Mouse (Mus musculus) embryonic facial prominence, embryonic 15.5 days (tissue): ENCODE measurements around the gene Kif19a. TPM values are rescaled to one million over a fixed set of nuclear protein-coding genes. Genes with fewer than 3 reads are reported as not detected.
A peak's percentile ranks its signal among the peaks of the same experiment; 100 is the strongest.

Source experiments
- ATAC-seq: fragments of 200-750 bp; cut with Nextera tagmentation; 2 replicates; pipeline ENCODE4 v1.8.0; 2017; ENCODE audit warnings: low read depth, moderate TSS enrichment; ENCODE audit not compliant: insufficient number of reproducible peaks, low FRiP score, low TSS enrichment
- H3K27ac ChIP-seq: fragments of 300-500 bp; sonication (generic); replicated peaks from 2 replicates; pipeline ENCODE4 v1.5.1; 2015; ENCODE audit warnings: mild to moderate bottlenecking, inconsistent platforms
- H3K27me3 ChIP-seq: fragments of 300-500 bp; sonication (generic); 2 replicates; pipeline ENCODE4 v1.6.1; 2015; ENCODE audit warnings: inconsistent platforms
- H3K36me3 ChIP-seq: fragments of 300-500 bp; sonication (generic); 2 replicates; pipeline ENCODE4 v1.6.1; 2015; ENCODE audit warnings: mild to moderate bottlenecking, inconsistent platforms
- H3K4me1 ChIP-seq: fragments of 300-500 bp; sonication (generic); 2 replicates; pipeline ENCODE4 v1.6.1; 2015; ENCODE audit warnings: inconsistent platforms
- H3K4me2 ChIP-seq: fragments of 300-500 bp; sonication (generic); replicated peaks from 2 replicates; pipeline ENCODE4 v1.6.1; 2015; ENCODE audit warnings: mild to moderate bottlenecking, inconsistent platforms
- H3K4me3 ChIP-seq: fragments of 300-500 bp; sonication (generic); replicated peaks from 2 replicates; pipeline ENCODE4 v1.5.1; 2015; ENCODE audit warnings: mild to moderate bottlenecking, inconsistent platforms
- H3K9ac ChIP-seq: fragments of 300-500 bp; sonication (generic); 2 replicates; pipeline ENCODE4 v1.6.1; 2015; ENCODE audit warnings: inconsistent platforms
- H3K9me3 ChIP-seq: fragments of 300-500 bp; sonication (generic); replicated peaks from 2 replicates; pipeline ENCODE4 v1.6.1; 2016; ENCODE audit warnings: inconsistent platforms
- WGBS: fragments of 180-500 bp; shearing (Covaris S2); methylation state at CpG from one replicate; pipeline ENCODE4 v1.1.7; 2015; 5-methylcytosine and 5-hydroxymethylcytosine counted together
- polyA plus RNA-seq: library from polyadenylated mRNA; unstranded; fragments of >200 nt; fragmentation: Nextera tagmentation; extraction: Ambion mirVana; gene quantifications from 2 replicates; pipeline ENCODE4 v1.2.1, GENCODE M21; 2015

Gene Kif19a
- 1.7 and 3.2 TPM in 2 replicates for polyA plus RNA-seq

DNA sequence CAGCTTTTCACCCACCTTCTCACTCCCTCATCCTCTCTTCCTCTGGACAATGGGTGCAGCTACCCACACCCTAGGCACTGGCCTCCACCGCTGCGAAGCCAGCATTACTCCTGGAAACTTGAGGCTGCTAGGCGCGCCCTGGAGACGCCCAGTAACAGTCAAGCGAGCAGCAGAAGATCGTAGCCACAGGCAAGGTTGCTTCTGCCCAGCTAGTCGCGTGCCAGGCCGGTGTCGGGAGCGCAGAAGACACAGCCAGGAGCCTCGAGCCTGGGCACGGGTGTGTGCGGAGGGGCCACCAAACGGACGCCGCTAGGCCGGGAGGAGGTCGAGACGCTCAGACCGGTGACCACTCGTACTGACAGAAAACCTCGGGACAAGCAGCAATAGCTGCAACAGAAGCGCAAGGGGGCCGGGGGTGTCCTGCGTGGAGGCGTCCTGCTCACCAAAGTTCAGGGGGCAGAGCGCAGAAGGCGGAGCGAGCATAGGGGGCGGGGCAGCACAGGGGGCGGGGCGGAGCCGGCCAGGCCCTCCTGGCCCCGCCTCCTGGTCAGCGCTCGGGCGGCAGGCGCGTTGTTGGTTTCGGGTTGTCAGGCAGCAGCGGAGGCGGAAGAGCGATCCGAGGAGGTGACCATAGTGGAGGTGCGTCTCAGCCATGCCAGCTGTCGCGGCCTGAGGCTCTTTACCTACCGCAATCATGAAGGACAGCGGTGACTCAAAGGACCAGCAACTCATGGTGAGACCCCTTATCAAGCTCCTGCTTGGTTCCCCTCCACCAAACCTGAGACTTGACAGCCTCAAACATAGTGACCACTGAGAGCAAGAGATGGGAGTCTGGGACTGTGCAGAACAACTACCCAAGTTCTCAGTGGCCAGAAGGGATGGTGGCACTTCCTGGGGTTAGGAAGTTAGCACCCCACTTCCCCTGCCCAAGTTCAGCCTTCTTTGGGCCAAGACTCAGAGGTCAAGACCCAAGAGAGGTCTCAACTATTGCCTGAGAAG is at the start of gene Kif19a:
Kif19a (plus strand) TSS at position 569 of the 999 bp plus-strand sequence.
- peak; percentile 37; the same call in 1 of the 2 replicates for ATAC-seq
- H3K4me1 ChIP-seq: peaks cover 17% of the 10 kb centered on the region
- WGBS: 2% methylated on average over 46 of the region's 51 CpGs

GRCm38 (mm10) chr11:114715531-114715930 is 49.7 kb upstream of the Kif19a start:
- Histone ChIP-seq H3K9ac (no peak overlapping the region), H3K4me2 (no peak overlapping the region)
- WGBS: 69% methylated on average over 7 of the region's 7 CpGs

More for the DNA sequence above, at the start of gene Kif19a:
- Histone ChIP-seq H3K4me2 (peak within 1 kb of the TSS; percentile 84), H3K27me3 (peaks cover 22% of the 10 kb centered on the region), H3K9me3 (no peaks in the 10 kb centered on the region), H3K9ac (no peak within 1 kb of the TSS), H3K27ac (no peak within 1 kb of the TSS), H3K36me3 (no peaks in the 10 kb centered on the region), H3K4me3 (peak within 1 kb of the TSS; percentile 50)

GRCm38 (mm10) chr11:114720535-114720934 is 44.7 kb upstream of the Kif19a start:
- no peak for ATAC-seq
- H3K36me3 ChIP-seq: no peaks in the 10 kb centered on the region
- H3K27ac ChIP-seq: no peak overlapping the region
- no peak overlapping the region for H3K9ac ChIP-seq
- peaks cover 22% of the 10 kb centered on the region for H3K4me1 ChIP-seq
- 92% methylated on average over 10 of the region's 10 CpGs for WGBS
- H3K4me3 ChIP-seq: no peak overlapping the region
- H3K9me3 ChIP-seq: no peaks in the 10 kb centered on the region
- no peak overlapping the region for H3K4me2 ChIP-seq
- H3K27me3 ChIP-seq: no peaks in the 10 kb centered on the region

More at GRCm38 (mm10) chr11:114715531-114715930, 49.7 kb upstream of the Kif19a start:
- Histone ChIP-seq H3K4me1 (no peaks in the 10 kb centered on the region), H3K9me3 (no peaks in the 10 kb centered on the region), H3K27me3 (no peaks in the 10 kb centered on the region), H3K4me3 (no peak overlapping the region), H3K27ac (no peak overlapping the region), H3K36me3 (peaks cover 13% of the 10 kb centered on the region)
- ATAC-seq: no peak

DNA sequence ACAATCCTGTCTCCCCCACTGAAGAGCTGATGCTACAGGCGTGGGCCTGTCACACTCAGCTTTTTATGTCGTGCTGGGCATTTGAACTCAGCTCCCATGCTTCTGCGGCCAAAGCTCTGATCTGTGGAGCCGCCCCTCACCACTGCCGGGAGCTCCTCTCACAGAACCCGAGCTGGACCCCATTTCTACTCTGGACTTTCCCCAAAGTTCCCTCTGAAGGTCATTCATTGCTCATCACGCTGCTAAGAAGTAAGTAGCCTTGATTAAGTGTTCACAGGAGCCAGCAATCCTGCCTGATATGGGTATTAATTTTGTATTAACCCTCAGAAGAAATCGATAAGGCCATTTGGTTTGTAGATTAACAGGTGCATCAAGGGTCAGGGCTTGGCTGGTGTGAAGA is 42.8 kb upstream of the Kif19a start:
- Histone ChIP-seq H3K9ac (no peak overlapping the region), H3K36me3 (no peaks in the 10 kb centered on the region), H3K27ac (no peak overlapping the region), H3K4me3 (no peak overlapping the region), H3K4me1 (peaks cover 33% of the 10 kb centered on the region), H3K4me2 (no peak overlapping the region), H3K27me3 (no peaks in the 10 kb centered on the region), H3K9me3 (no peaks in the 10 kb centered on the region)
- 84% methylated on average over 8 of the region's 8 CpGs for WGBS
- no peak for ATAC-seq

DNA sequence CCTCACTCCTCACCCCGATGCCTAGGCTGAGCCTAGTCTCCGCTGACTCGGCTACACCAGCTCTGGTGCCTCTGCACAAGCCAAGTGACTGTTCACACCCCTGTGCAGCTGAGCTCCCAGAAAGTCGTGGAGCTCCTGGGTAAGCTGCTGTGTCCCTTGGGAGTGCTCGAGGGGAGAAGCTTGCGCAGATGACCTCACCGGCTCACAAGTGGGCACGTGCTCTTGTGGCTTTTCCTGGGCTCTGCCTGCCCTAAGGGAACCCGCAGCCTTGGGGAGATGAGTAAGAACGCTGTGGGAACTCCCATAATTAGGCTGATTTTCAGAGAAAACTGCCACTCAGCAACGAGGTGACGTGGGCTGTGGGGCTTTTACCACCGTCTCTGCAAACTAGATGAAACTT is 42.2 kb upstream of the Kif19a start:
- H3K9me3 ChIP-seq: no peaks in the 10 kb centered on the region
- H3K27ac ChIP-seq: no peak overlapping the region
- H3K4me2 ChIP-seq: no peak overlapping the region
- whole genome bisulfite sequencing: 53% methylated on average over 13 of the region's 13 CpGs
- H3K4me1 ChIP-seq: peaks cover 37% of the 10 kb centered on the region
- no peaks in the 10 kb centered on the region for H3K36me3 ChIP-seq
- no peak overlapping the region for H3K4me3 ChIP-seq
- no peak for ATAC-seq
- no peak overlapping the region for H3K9ac ChIP-seq
- H3K27me3 ChIP-seq: no peaks in the 10 kb centered on the region

DNA sequence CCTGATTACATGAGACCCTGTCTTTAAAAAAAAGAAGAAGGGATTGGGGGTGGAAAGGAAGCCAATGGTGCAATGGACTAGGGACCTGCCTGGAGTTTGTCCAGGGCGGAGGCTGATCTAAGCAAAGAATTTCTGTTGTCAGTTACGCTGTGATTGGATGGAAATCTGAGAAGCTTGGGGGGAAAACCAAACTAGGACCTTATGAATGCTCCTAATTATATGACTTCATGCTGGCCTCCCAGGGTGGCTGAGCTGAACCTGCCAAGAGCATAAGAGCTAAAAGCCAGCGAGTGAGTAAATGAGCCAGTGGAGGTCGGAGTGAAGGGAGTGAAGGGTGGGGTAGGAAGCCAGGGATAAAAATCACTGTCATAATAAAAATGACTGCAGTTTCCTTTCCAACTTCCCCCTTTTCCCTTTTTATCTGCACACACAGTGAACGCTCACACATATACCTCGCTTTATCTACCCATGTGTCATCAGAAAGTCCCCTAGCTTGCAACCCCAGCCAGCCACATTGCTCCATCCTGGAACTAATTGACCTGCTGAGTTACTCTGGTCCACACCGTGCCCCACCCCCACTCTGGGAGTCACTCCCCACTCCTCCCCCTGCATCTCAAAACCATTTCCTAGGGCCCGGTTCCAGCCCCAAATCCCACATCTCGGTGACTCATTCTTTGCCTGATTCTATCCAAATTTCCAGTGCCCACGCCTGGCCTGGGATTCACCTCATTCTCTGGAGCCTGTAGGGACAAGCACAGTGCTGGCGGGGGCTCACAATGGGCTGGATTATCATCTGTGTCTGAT is 40.2 kb upstream of the Kif19a start:
- H3K9ac ChIP-seq: no peak overlapping the region
- no peak overlapping the region for H3K4me2 ChIP-seq
- peaks cover 43% of the 10 kb centered on the region for H3K4me1 ChIP-seq
- H3K9me3 ChIP-seq: no peaks in the 10 kb centered on the region
- H3K27ac ChIP-seq: peak overlapping the region; percentile 76
- WGBS: 24% methylated on average over 11 of the region's 11 CpGs
- H3K27me3 ChIP-seq: 0 out of 2 replicates have a peak, but pooled peaks cover 3% of the 10 kb centered on the region
- peak; percentile 72 for ATAC-seq
- no peak overlapping the region for H3K4me3 ChIP-seq
- H3K36me3 ChIP-seq: no peaks in the 10 kb centered on the region

DNA sequence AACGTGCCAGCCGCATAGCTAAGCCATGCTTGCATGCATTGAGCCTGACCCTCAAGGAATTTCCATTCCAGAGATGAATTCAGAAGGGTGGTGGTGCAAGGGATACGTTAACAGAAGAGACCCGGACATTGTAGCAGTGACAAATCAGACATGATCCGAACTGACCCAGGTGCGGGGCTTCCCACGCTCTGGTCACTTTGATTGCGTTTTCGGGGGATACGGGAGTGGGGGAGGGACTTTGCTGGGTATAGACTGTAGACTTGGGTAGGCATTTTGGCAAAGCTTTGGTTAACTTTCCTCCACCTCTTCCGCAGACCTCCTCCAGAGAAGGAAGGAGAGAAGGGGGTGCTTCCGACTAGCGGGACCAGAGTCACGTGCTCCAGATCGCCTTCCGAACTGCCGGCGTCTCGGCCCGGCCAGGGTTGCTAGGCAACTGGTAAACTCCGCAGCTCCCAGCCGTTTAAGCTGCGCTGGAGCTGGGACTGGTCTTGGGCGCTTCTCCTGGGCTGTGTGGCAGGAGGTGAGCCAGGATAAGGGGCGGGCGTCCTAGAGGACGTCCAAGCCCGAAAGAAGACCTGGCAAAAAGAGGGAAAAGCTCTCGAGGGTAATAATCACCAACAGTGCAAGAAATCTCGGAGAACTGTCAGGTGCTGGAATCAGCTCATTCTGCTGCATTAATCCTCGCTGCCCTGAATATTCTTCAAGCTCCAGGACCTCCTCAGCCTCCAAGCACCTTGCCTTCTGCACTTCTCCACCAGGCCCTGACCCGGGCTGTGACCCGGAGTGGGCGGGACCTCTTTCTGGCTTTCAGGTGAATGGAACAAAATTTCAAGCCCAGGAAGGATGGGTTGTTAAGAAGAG is 38.0 kb upstream of the Kif19a start, which contains the start of gene Dnaic2:
Dnaic2 (plus strand) TSS at position 444 of the 861 bp plus-strand sequence.
- Histone ChIP-seq H3K9me3 (no peaks in the 10 kb centered on the region), H3K36me3 (no peaks in the 10 kb centered on the region), H3K4me1 (peaks cover 43% of the 10 kb centered on the region), H3K27me3 (0 out of 2 replicates have a peak, but pooled peaks cover 3% of the 10 kb centered on the region), H3K4me2 (peak within 1 kb of the TSS; percentile 56), H3K9ac (no peak within 1 kb of the TSS), H3K4me3 (peak within 1 kb of the TSS; percentile 28), H3K27ac (no peak within 1 kb of the TSS)
- 0 out of 2 replicates have a peak, but pooled peaks have one; percentile 43 for ATAC-seq
- 11% methylated on average over 34 of the region's 34 CpGs for WGBS

DNA sequence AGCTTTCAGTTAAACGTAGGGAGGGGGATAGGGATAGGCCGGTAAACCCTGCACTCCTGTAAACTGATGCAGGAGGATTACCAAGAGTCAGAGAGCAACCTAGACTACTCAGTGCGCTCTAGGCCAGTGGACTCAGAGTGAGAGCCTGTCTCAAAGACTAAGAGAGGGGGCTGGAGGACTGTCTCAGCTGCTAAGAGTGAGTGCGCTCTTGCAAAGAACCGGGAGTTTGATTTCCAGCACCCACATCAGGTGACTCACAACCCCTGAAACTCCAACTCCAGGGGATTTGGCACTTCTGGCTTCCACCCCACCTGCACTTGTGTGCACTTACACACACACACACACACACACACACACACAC is 37.4 kb upstream of the Kif19a start:
- H3K4me1 ChIP-seq: peaks cover 41% of the 10 kb centered on the region
- 26% methylated on average over 5 of the region's 5 CpGs for WGBS
- ATAC-seq: no peak
- no peak overlapping the region for H3K9ac ChIP-seq
- H3K36me3 ChIP-seq: no peaks in the 10 kb centered on the region
- H3K4me3 ChIP-seq: peak overlapping the region; percentile 28
- H3K27ac ChIP-seq: no peak overlapping the region
- H3K4me2 ChIP-seq: peak overlapping the region; percentile 56; the same call in 1 of the 2 replicates
- 0 out of 2 replicates have a peak, but pooled peaks cover 3% of the 10 kb centered on the region for H3K27me3 ChIP-seq
- no peaks in the 10 kb centered on the region for H3K9me3 ChIP-seq

- no peaks in the 10 kb centered on the region for H3K9me3 ChIP-seq
- WGBS: 27% methylated on average over 5 of the region's 5 CpGs
- no peak for ATAC-seq
Observed at GRCm38 (mm10) chr11:114728333-114728732, 36.9 kb upstream of the Kif19a start.

GRCm38 (mm10) chr11:114729832-114730363 is 35.3 kb upstream of the Kif19a start:
- H3K9ac ChIP-seq: no peak overlapping the region
- WGBS: 50% methylated on average over 6 of the region's 6 CpGs
- no peaks in the 10 kb centered on the region for H3K36me3 ChIP-seq
- H3K9me3 ChIP-seq: no peaks in the 10 kb centered on the region
- no peak for ATAC-seq
- 0 out of 2 replicates have a peak, but pooled peaks cover 3% of the 10 kb centered on the region for H3K27me3 ChIP-seq
- H3K4me2 ChIP-seq: no peak overlapping the region
- H3K27ac ChIP-seq: no peak overlapping the region
- no peak overlapping the region for H3K4me3 ChIP-seq
- H3K4me1 ChIP-seq: peaks cover 27% of the 10 kb centered on the region

More at GRCm38 (mm10) chr11:114728333-114728732, 36.9 kb upstream of the Kif19a start:
- Histone ChIP-seq H3K4me2 (no peak overlapping the region), H3K4me3 (no peak overlapping the region), H3K4me1 (peaks cover 36% of the 10 kb centered on the region), H3K36me3 (no peaks in the 10 kb centered on the region), H3K27me3 (0 out of 2 replicates have a peak, but pooled peaks cover 3% of the 10 kb centered on the region), H3K9ac (no peak overlapping the region), H3K27ac (no peak overlapping the region)
